Mouse (Mus musculus) erythroblast, embryonic 14.5 days (primary cell): ENCODE data around the gene Xpnpep1.

ENCODE experiments used
- GATA1 ChIP-seq: IDR thresholded peaks from 2 replicates; pipeline ENCODE4 v1.6.1; 2012; ENCODE audit warnings: low read length, inconsistent platforms, mixed read lengths
- TAL1 ChIP-seq: IDR thresholded peaks from 3 replicates; pipeline ENCODE4 v1.6.1; 2012; ENCODE audit warnings: low read length, inconsistent platforms, mixed read lengths

DNA sequence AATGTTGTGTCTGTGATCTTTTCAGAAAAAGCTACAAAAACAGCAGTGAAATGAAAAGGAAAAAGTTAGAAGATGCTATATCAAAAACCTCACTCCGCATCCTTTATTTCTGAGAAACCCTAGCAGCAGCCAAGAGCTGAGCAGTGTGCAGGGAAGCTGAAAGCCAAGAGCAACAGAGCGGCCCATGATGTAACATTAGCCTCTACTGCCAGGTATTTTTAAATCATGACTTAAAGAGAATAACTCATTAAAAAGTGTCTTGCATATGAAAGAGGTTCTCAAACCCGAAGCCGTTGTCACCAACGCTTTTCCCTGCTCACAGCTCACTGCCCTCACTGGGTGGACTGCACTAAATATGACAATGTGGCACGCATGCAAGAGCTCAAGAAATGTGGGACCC is 9.7 kb downstream of the Xpnpep1 start:
- no peak for TF ChIP-seq GATA1
- TF ChIP-seq TAL1, result no peak
